Mouse (Mus musculus): ENCODE results near the gene Kif11.

GRCm38 (mm10) chr19:37391869-37392268 lies 15.7 kb downstream of the Kif11 start:
- no peak for TF ChIP-seq POLR2A (IDR thresholded peaks at IDR 0.05; ENCODE audit: insufficient read depth, low read depth, low read length)
- TF ChIP-seq CTCF (IDR thresholded peaks at IDR 0.05): no peak
- TF ChIP-seq EP300 (IDR thresholded peaks at IDR 0.05; ENCODE audit: insufficient read depth, low read depth, low read length): no peak
